Mouse (Mus musculus): Measurements from ENCODE around the gene Grhl1.
A peak's percentile ranks its signal among the peaks of the same experiment; 100 is the strongest.
"Not testable (repeated sequence)": the region's sequence is repeated elsewhere in the genome, so short reads cannot be mapped to it uniquely, and the experiment has no call there.

Grhl1 gene

GRCm38 (mm10) chr12:24571523-24572392 lies at the start of gene Grhl1:
Gene Grhl1 (plus strand): TSS chr12:24572283.
- peak; percentile 89 for DNase-seq (ENCODE audit: low read depth, low spot score)

- DNase-seq (ENCODE audit: low read depth, low spot score): not testable (repeated sequence)
Measured at GRCm38 (mm10) chr12:24525065-24525464, 47.0 kb upstream of the Grhl1 start.

- DNase-seq (ENCODE audit: low read depth, low spot score): no peak
Measured at GRCm38 (mm10) chr12:24536390-24536789, 35.7 kb upstream of the Grhl1 start.

GRCm38 (mm10) chr12:24537201-24537600 lies 34.9 kb upstream of the Grhl1 start:
- DNase-seq (ENCODE audit: low read depth, low spot score): no peak

GRCm38 (mm10) chr12:24537965-24538364 lies 34.1 kb upstream of the Grhl1 start:
- DNase-seq (ENCODE audit: low read depth, low spot score): no peak

GRCm38 (mm10) chr12:24541426-24542154 lies 30.5 kb upstream of the Grhl1 start:
- DNase-seq (ENCODE audit: low read depth, low spot score): peak; percentile 25

GRCm38 (mm10) chr12:24547686-24548085 lies 24.4 kb upstream of the Grhl1 start:
- no peak for DNase-seq (ENCODE audit: low read depth, low spot score)

- DNase-seq (ENCODE audit: low read depth, low spot score): no peak
Measured at GRCm38 (mm10) chr12:24548885-24549284, 23.2 kb upstream of the Grhl1 start.

GRCm38 (mm10) chr12:24552531-24552930 lies 19.6 kb upstream of the Grhl1 start:
- no peak for DNase-seq (ENCODE audit: low read depth, low spot score)

GRCm38 (mm10) chr12:24555976-24556375 lies 16.1 kb upstream of the Grhl1 start:
- no peak for DNase-seq (ENCODE audit: low read depth, low spot score)

GRCm38 (mm10) chr12:24563395-24563960 lies 8.6 kb upstream of the Grhl1 start:
- DNase-seq (ENCODE audit: low read depth, low spot score): no peak

- no peak for DNase-seq (ENCODE audit: low read depth, low spot score)
Measured at GRCm38 (mm10) chr12:24565311-24565710, 6.8 kb upstream of the Grhl1 start.

GRCm38 (mm10) chr12:24567606-24568005 lies 4.5 kb upstream of the Grhl1 start:
- no peak for DNase-seq (ENCODE audit: low read depth, low spot score)

- no peak for DNase-seq (ENCODE audit: low read depth, low spot score)
Measured at GRCm38 (mm10) chr12:24572421-24573274, 565 bp downstream of the Grhl1 start.

GRCm38 (mm10) chr12:24573275-24573580 lies 1.1 kb downstream of the Grhl1 start:
- no peak for DNase-seq (ENCODE audit: low read depth, low spot score)

- no peak for DNase-seq (ENCODE audit: low read depth, low spot score)
Measured at GRCm38 (mm10) chr12:24574870-24575269, 2.8 kb downstream of the Grhl1 start.

- DNase-seq (ENCODE audit: low read depth, low spot score): no peak
Measured at GRCm38 (mm10) chr12:24580452-24580851, 8.4 kb downstream of the Grhl1 start.

GRCm38 (mm10) chr12:24580996-24581683 lies 9.1 kb downstream of the Grhl1 start:
- no peak for DNase-seq (ENCODE audit: low read depth, low spot score)

GRCm38 (mm10) chr12:24583653-24584052 lies 11.6 kb downstream of the Grhl1 start:
- no peak for DNase-seq (ENCODE audit: low read depth, low spot score)

- no peak for DNase-seq (ENCODE audit: low read depth, low spot score)
Measured at GRCm38 (mm10) chr12:24584835-24585234, 12.8 kb downstream of the Grhl1 start.

- DNase-seq (ENCODE audit: low read depth, low spot score): no peak
Measured at GRCm38 (mm10) chr12:24586193-24586592, 14.1 kb downstream of the Grhl1 start.

Data from ES-CJ7 (cell line).